30 mouse cellular contexts compared by ENCODE assay signal in the genomic region with DNA sequence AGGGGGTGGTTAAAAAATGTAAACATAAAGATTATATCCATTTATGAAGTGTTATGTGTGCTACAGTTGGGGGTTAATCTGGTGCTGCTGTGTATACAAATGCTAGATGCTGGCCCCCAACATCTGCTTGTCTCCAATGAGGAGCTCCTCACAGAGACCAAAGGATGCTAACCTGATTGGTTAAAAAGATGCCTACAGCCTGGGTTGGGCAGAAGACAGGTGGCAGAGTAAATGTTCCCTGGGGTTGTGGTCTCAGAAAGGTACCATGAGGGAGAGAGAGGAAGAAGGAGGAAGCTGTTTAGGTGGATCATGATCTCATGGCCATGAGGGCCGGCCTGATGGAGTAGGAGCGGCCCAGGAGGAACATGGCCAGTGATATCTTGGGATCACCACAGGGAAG.
A peak's percentile ranks its signal among the peaks of the same experiment; 100 is the strongest.
DNase-seq lines count a peak whose midpoint lies in the region; ATAC-seq and TF ChIP-seq lines count a peak whose summit lies in the region.
"Had no signal": no experiment of that assay in that cellular context is flagged by ENCODE, and none has a peak within 500 bp of the region (broad histone marks: within the 10 kb centered on the region; RNA-seq: fewer than 3 reads in every experiment).

No protein-coding gene starts in this region.

- ATAC-seq in stomach, postnatal 0 days (ENCODE audit: low FRiP score, low TSS enrichment): 0 out of 2 replicates have a peak, but pooled peaks have one; percentile 41
- ATAC-seq in intestine, embryonic 16.5 days: no peak
- ATAC-seq: activated CD4-positive, CD25-positive, alpha-beta regulatory T cell, adult 4 months; CD4-positive, CD25-positive, alpha-beta regulatory T cell, adult 4 months; forebrain, embryonic 14.5 days had no signal

- no peak for DNase-seq in stomach, postnatal 0 days (ENCODE audit: low spot score)
- peak; percentile 68 for DNase-seq in thymus, postnatal 0 days (ENCODE audit: low spot score)
- peak; percentile 65 for DNase-seq in thymus, postnatal 14 days
- DNase-seq in thymus, postnatal 36 days: peak; percentile 34 to 51
- no peak for DNase-seq in ovary, postnatal 14 days (ENCODE audit: low spot score)
- no peak for DNase-seq in kidney, adult 11 months
- no peak for DNase-seq in liver
- DNase-seq: adrenal gland, adult 2 months; adrenal gland, postnatal 10 days; adrenal gland, postnatal 25 days; B cell, adult 2 months; cerebellum, adult 11 months; cerebellum, adult 18-20 months; cerebellum, adult 8-10 months; cerebellum, adult 9-11 months; cerebellum, postnatal 14 days; cerebellum, postnatal 36 days; embryo, embryonic 11 days had no signal

- no peak overlapping the region for H3K4me2 ChIP-seq in stomach, postnatal 0 days (replicated peaks; ENCODE audit: low read depth)
- no peak overlapping the region for H3K4me2 ChIP-seq in intestine, embryonic 16.5 days (ENCODE audit: low read depth, low read length)
- H3K4me2 ChIP-seq: embryonic facial prominence, embryonic 13.5 days; embryonic facial prominence, embryonic 15.5 days; forebrain, embryonic 12.5 days had no signal

- no peak for TF ChIP-seq CTCF in stomach, postnatal 0 days (IDR thresholded peaks at IDR 0.05; ENCODE audit: low read depth)

- H3K9me3 ChIP-seq in stomach, postnatal 0 days (ENCODE audit: control insufficient read depth, low read length): no peaks in the 10 kb centered on the region
- H3K9me3 ChIP-seq in intestine, embryonic 16.5 days (ENCODE audit: control insufficient read depth, low read length): no peaks in the 10 kb centered on the region
- H3K9me3 ChIP-seq: embryonic facial prominence, embryonic 13.5 days; embryonic facial prominence, embryonic 15.5 days; forebrain, embryonic 10.5 days; forebrain, embryonic 12.5 days; G1E had no signal

- no peak for TF ChIP-seq EP300 in stomach, postnatal 0 days (optimal IDR thresholded peaks at IDR 0.05)

- H3K9ac ChIP-seq in stomach, postnatal 0 days (ENCODE audit: low read length): no peak overlapping the region
- H3K9ac ChIP-seq in intestine, embryonic 16.5 days (ENCODE audit: low read depth, low read length): no peak overlapping the region
- H3K9ac ChIP-seq: embryonic facial prominence, embryonic 13.5 days; embryonic facial prominence, embryonic 15.5 days; forebrain, embryonic 12.5 days had no signal

- 0 out of 2 replicates have a peak, but pooled peaks cover 4% of the 10 kb centered on the region for H3K4me1 ChIP-seq in stomach, postnatal 0 days (replicated peaks; ENCODE audit: control insufficient read depth, insufficient read depth)
- H3K4me1 ChIP-seq in intestine, embryonic 16.5 days (ENCODE audit: control insufficient read depth, insufficient read depth, low read length): no peaks in the 10 kb centered on the region
- H3K4me1 ChIP-seq: forebrain, embryonic 10.5 days; forebrain, embryonic 12.5 days had no signal

- H3K27me3 ChIP-seq in stomach, postnatal 0 days (ENCODE audit: control insufficient read depth, insufficient read depth, low read length): no peaks in the 10 kb centered on the region
- H3K27me3 ChIP-seq in intestine, embryonic 16.5 days (replicated peaks; ENCODE audit: control insufficient read depth, insufficient read depth, low read length): no peaks in the 10 kb centered on the region
- H3K27me3 ChIP-seq: CH12.LX; embryonic facial prominence, embryonic 13.5 days; embryonic facial prominence, embryonic 15.5 days; forebrain, embryonic 12.5 days; Patski had no signal

- no peak overlapping the region for H3K4me3 ChIP-seq in stomach, postnatal 0 days (ENCODE audit: low read depth, low read length)
- no peak overlapping the region for H3K4me3 ChIP-seq in intestine, embryonic 16.5 days (ENCODE audit: low read length)
- H3K4me3 ChIP-seq: embryonic facial prominence, embryonic 13.5 days; embryonic facial prominence, embryonic 15.5 days; erythroblast, embryonic 14.5 days; forebrain, embryonic 10.5 days; forebrain, embryonic 12.5 days had no signal

- no peaks in the 10 kb centered on the region for H3K36me3 ChIP-seq in stomach, postnatal 0 days (ENCODE audit: control insufficient read depth, insufficient read depth, low read length)
- H3K36me3 ChIP-seq in intestine, embryonic 16.5 days (ENCODE audit: control insufficient read depth, insufficient read depth, low read length): no peaks in the 10 kb centered on the region
- H3K36me3 ChIP-seq: embryonic facial prominence, embryonic 13.5 days; embryonic facial prominence, embryonic 15.5 days; forebrain, embryonic 10.5 days; forebrain, embryonic 12.5 days; G1E had no signal

- 93% methylated on average over 2 of the region's 2 CpGs for WGBS in stomach, postnatal 0 days
- WGBS in intestine, embryonic 16.5 days: 93% methylated on average over 2 of the region's 2 CpGs

- no peak overlapping the region for H3K27ac ChIP-seq in stomach, postnatal 0 days (replicated peaks)
- no peak overlapping the region for H3K27ac ChIP-seq in intestine, embryonic 16.5 days (ENCODE audit: low read length)
- H3K27ac ChIP-seq: embryonic facial prominence, embryonic 13.5 days; embryonic facial prominence, embryonic 15.5 days; forebrain, embryonic 10.5 days; forebrain, embryonic 12.5 days had no signal

Comparison
In these comparisons a context has a peak if more than half of its experiments do, and no peak if none do; other contexts are left out.
1. DNase-seq: peak in thymus, postnatal 0 days (single experiment), thymus, postnatal 14 days (single experiment) and thymus, postnatal 36 days (2 of 2); none in stomach, postnatal 0 days (single experiment), ovary, postnatal 14 days (single experiment), kidney, adult 11 months (single experiment) and liver (single experiment).